ENCODE assay signal across 14 mouse cellular contexts in genomic region chr15:99970606-99971005, GRCm38 (mm10). TPM values are rescaled to one million over a fixed set of nuclear protein-coding genes. Genes with fewer than 3 reads are reported as not detected.
DNase-seq lines count a peak whose midpoint lies in the region; ATAC-seq and TF ChIP-seq lines count a peak whose summit lies in the region.
"Had no signal": no experiment of that assay in that cellular context is flagged by ENCODE, and none has a peak within 500 bp of the region (broad histone marks: within the 10 kb centered on the region; RNA-seq: fewer than 3 reads in every experiment).

No protein-coding gene starts in this region.

- H3K9ac ChIP-seq in heart, embryonic 11.5 days (ENCODE audit: low read depth, low read length) = no peak overlapping the region
- no peak overlapping the region for H3K9ac ChIP-seq in lung, postnatal 0 days (replicated peaks; ENCODE audit: low read depth)
- H3K9ac ChIP-seq: midbrain, embryonic 15.5 days; neural tube, embryonic 12.5 days had no signal

- H3K4me1 ChIP-seq in heart, embryonic 11.5 days (ENCODE audit: control insufficient read depth, insufficient read depth, low read length) = peaks cover 3% of the 10 kb centered on the region; the same call in 1 of the 2 replicates
- H3K4me1 ChIP-seq in bone marrow macrophage, adult 2 months (ENCODE audit: control insufficient read depth, insufficient read depth, low read length) = peaks cover 36% of the 10 kb centered on the region
- H3K4me1 ChIP-seq in lung, postnatal 0 days (ENCODE audit: insufficient read depth, low read depth, low read length) = no peaks in the 10 kb centered on the region; the same call in 1 of the 2 replicates
- H3K4me1 ChIP-seq in thymus, adult 2 months (replicated peaks; ENCODE audit: control insufficient read depth, insufficient read depth, low read length) = 0 out of 2 replicates have a peak, but pooled peaks cover 2% of the 10 kb centered on the region

- no peak overlapping the region for H3K27ac ChIP-seq in heart, embryonic 11.5 days (ENCODE audit: low read depth, low read length)
- peak overlapping the region; percentile 72 for H3K27ac ChIP-seq in bone marrow macrophage, adult 2 months (ENCODE audit: insufficient read depth, low read depth, low read length)
- peak overlapping the region; percentile 35; the same call in 1 of the 2 replicates for H3K27ac ChIP-seq in lung, postnatal 0 days (ENCODE audit: low read length)
- no peak overlapping the region for H3K27ac ChIP-seq in thymus, adult 2 months (ENCODE audit: control insufficient read depth, insufficient read depth, low read length)
- H3K27ac ChIP-seq: midbrain, embryonic 15.5 days; neural tube, embryonic 12.5 days had no signal

- H3K27me3 ChIP-seq in heart, embryonic 11.5 days (ENCODE audit: control insufficient read depth, insufficient read depth, low read length) = no peaks in the 10 kb centered on the region
- H3K27me3 ChIP-seq in lung, postnatal 0 days (replicated peaks; ENCODE audit: insufficient read depth, low read length) = no peaks in the 10 kb centered on the region
- no peaks in the 10 kb centered on the region for H3K27me3 ChIP-seq in thymus, adult 2 months (ENCODE audit: control insufficient read depth, insufficient read depth, low read length)
- H3K27me3 ChIP-seq: midbrain, embryonic 15.5 days; neural tube, embryonic 12.5 days had no signal

- TF ChIP-seq POLR2A in bone marrow macrophage, adult 2 months (IDR thresholded peaks at IDR 0.05; ENCODE audit: borderline replicate concordance, low read depth, low read length) = no peak
- TF ChIP-seq POLR2A in thymus, adult 2 months (IDR thresholded peaks at IDR 0.05; ENCODE audit: control insufficient read depth, extremely low read depth, insufficient read depth, low read length, poor library complexity) = no peak

- ATAC-seq in heart, embryonic 11.5 days (replicated peaks; ENCODE audit: insufficient number of reproducible peaks, low FRiP score, low TSS enrichment) = no peak
- no peak for ATAC-seq in lung, postnatal 0 days
- ATAC-seq: midbrain, embryonic 15.5 days had no signal

- H3K9me3 ChIP-seq in heart, embryonic 11.5 days (replicated peaks; ENCODE audit: control insufficient read depth, low read length) = no peaks in the 10 kb centered on the region
- no peaks in the 10 kb centered on the region for H3K9me3 ChIP-seq in lung, postnatal 0 days (ENCODE audit: low read length)
- H3K9me3 ChIP-seq: midbrain, embryonic 15.5 days; neural tube, embryonic 12.5 days had no signal

- no peak overlapping the region for H3K4me3 ChIP-seq in heart, embryonic 11.5 days (ENCODE audit: low read depth, low read length)
- H3K4me3 ChIP-seq in bone marrow macrophage, adult 2 months (ENCODE audit: insufficient read depth, low read length) = peak overlapping the region; percentile 4; the same call in 1 of the 2 replicates
- H3K4me3 ChIP-seq in lung, postnatal 0 days (ENCODE audit: low read depth, low read length) = no peak overlapping the region
- no peak overlapping the region for H3K4me3 ChIP-seq in thymus, adult 2 months (ENCODE audit: control insufficient read depth, insufficient read depth, low read length)
- H3K4me3 ChIP-seq: midbrain, embryonic 15.5 days; neural tube, embryonic 12.5 days had no signal

- DNase-seq in heart, adult 11 months = peak; percentile 93
- peak; percentile 16 for DNase-seq in kidney, postnatal 10 days
- DNase-seq in kidney, adult 11 months = no peak
- peak; percentile 37 for DNase-seq in lung, postnatal 0 days (ENCODE audit: low spot score)
- DNase-seq in ovary, adult 18-20 months (ENCODE audit: low spot score) = no peak
- no peak for DNase-seq in thymus, adult 2 months
- DNase-seq: B cell, adult 2 months; retina, postnatal 1 day; thymus, adult 18-20 months had no signal

- no peak for TF ChIP-seq CTCF in bone marrow macrophage, adult 2 months (IDR thresholded peaks at IDR 0.05; ENCODE audit: low read depth, low read length)
- TF ChIP-seq CTCF in lung, postnatal 0 days (IDR thresholded peaks at IDR 0.05) = no peak
- TF ChIP-seq CTCF in thymus, adult 2 months (IDR thresholded peaks at IDR 0.05; ENCODE audit: borderline replicate concordance, control insufficient read depth, extremely low read depth, insufficient read depth, low read length, poor library complexity) = no peak

- H3K4me2 ChIP-seq in heart, embryonic 11.5 days = no peak overlapping the region
- no peak overlapping the region for H3K4me2 ChIP-seq in lung, postnatal 0 days (replicated peaks; ENCODE audit: low read depth, low read length)
- H3K4me2 ChIP-seq: midbrain, embryonic 15.5 days; neural tube, embryonic 12.5 days had no signal

- no peaks in the 10 kb centered on the region for H3K36me3 ChIP-seq in heart, embryonic 11.5 days (ENCODE audit: control insufficient read depth, insufficient read depth, low read length)
- no peaks in the 10 kb centered on the region for H3K36me3 ChIP-seq in lung, postnatal 0 days (ENCODE audit: insufficient read depth, low read length)
- no peaks in the 10 kb centered on the region for H3K36me3 ChIP-seq in thymus, adult 2 months (ENCODE audit: control insufficient read depth, insufficient read depth, low read length)
- H3K36me3 ChIP-seq: midbrain, embryonic 15.5 days; neural tube, embryonic 12.5 days had no signal

- WGBS in heart, embryonic 11.5 days (ENCODE audit: insufficient replicate concordance) = 87% methylated on average over 1 of the region's 1 CpGs
- WGBS in lung, postnatal 0 days = 74% methylated on average over 1 of the region's 1 CpGs
- 67% methylated on average over 1 of the region's 1 CpGs for WGBS in thymus, adult 2 months

- no peak for TF ChIP-seq EP300 in lung, postnatal 0 days (IDR thresholded peaks at IDR 0.05)

RNA-seq across cellular contexts. Expression of gene Larp4, which starts 0.7 kb away (rescaled TPM):
- 35.8 TPM in 2 replicates for polyA plus RNA-seq in heart, embryonic 11.5 days (2014; fragmentation: Nextera tagmentation; extraction: Ambion mirVana)
- polyA plus RNA-seq in bone marrow macrophage, adult 2 months (2012; ENCODE audit: insufficient read depth, insufficient read length, missing spikeins) = 26.4 and 27.0 TPM in 2 replicates
- 20.4 and 22.8 TPM in 2 replicates for polyA plus RNA-seq in lung, postnatal 0 days (2015; fragmentation: Nextera tagmentation; extraction: Ambion mirVana)
- polyA plus RNA-seq in thymus, adult 2 months (2012; rRNA removed) = 76.1 and 88.8 TPM in 2 replicates

RNA-seq across cellular contexts. Expression of gene Fam186a, which starts 3.7 kb away (rescaled TPM):
- 0.01 and 0.04 TPM in 2 replicates for polyA plus RNA-seq in heart, embryonic 11.5 days (2014; fragmentation: Nextera tagmentation; extraction: Ambion mirVana)
- polyA plus RNA-seq in bone marrow macrophage, adult 2 months (2012; ENCODE audit: insufficient read depth, insufficient read length, missing spikeins) = not detected in 2 replicates
- 0.01 and 0.04 TPM in 2 replicates for polyA plus RNA-seq in lung, postnatal 0 days (2015; fragmentation: Nextera tagmentation; extraction: Ambion mirVana)
- 0.03 and 0.09 TPM in 2 replicates for polyA plus RNA-seq in thymus, adult 2 months (2012; rRNA removed)
- polyA plus RNA-seq: heart, embryonic 14.5 days; midbrain, embryonic 15.5 days; neural tube, embryonic 12.5 days had no signal

Comparison
In these comparisons a context has a peak if more than half of its experiments do, and no peak if none do; other contexts are left out.
1. DNase-seq: peak in heart, adult 11 months (single experiment), kidney, postnatal 10 days (single experiment) and lung, postnatal 0 days (single experiment); none in kidney, adult 11 months (single experiment), ovary, adult 18-20 months (single experiment) and thymus, adult 2 months (single experiment).
2. H3K27ac ChIP-seq: peak in bone marrow macrophage, adult 2 months (single experiment) and lung, postnatal 0 days (single experiment); none in heart, embryonic 11.5 days (single experiment) and thymus, adult 2 months (single experiment).